Mouse (Mus musculus) heart, postnatal 36 days (tissue): Measurements from ENCODE around the gene Aff4. TPM values are rescaled to one million over a fixed set of nuclear protein-coding genes. Genes with fewer than 3 reads are reported as not detected.
"Not testable (repeated sequence)": the region's sequence is repeated elsewhere in the genome, so short reads cannot be mapped to it uniquely, and the experiment has no call there.

Source experiments
- DNase-seq, 2 experiments: peaks; one replicate each; pipeline ENCODE4 v3.0.0; 2021 to 2022
- intact Hi-C: fragments of 180-260 bp; cut with DNase I; formaldehyde crosslinking; loops from one replicate; pipeline ENCODE4 v1.15.1; 2025
- total RNA-seq, 2 experiments: library from RNA; stranded (reverse); gene quantifications; 2 replicates each; pipeline ENCODE4 v1.2.3; 2021

The Aff4 gene
- total RNA-seq, 2 experiments from 2014 or later, result 81.8 to 88.8 TPM

- intact Hi-C loops, result no loop called here
- DNase-seq, result no peak
Observed at GRCm38 (mm10) chr11:53336182-53336571, 14.5 kb upstream of the Aff4 start.

GRCm38 (mm10) chr11:53336924-53337323 lies 13.7 kb upstream of the Aff4 start:
- intact Hi-C loops, result no loop called here
- no peak for DNase-seq

GRCm38 (mm10) chr11:53337684-53338083 lies 12.9 kb upstream of the Aff4 start:
- DNase-seq, result no peak
- intact Hi-C loops, result no loop called here

- intact Hi-C loops, DNase-seq: not testable (repeated sequence)
Observed at GRCm38 (mm10) chr11:53341019-53341418, 9.6 kb upstream of the Aff4 start.

GRCm38 (mm10) chr11:53342711-53343110 lies 7.9 kb upstream of the Aff4 start:
- intact Hi-C loops, result no loop called here
- no peak for DNase-seq

- DNase-seq, result no peak
- intact Hi-C loops, result no loop called here
Observed at GRCm38 (mm10) chr11:53345328-53345727, 5.3 kb upstream of the Aff4 start.

GRCm38 (mm10) chr11:53345738-53346137 lies 4.9 kb upstream of the Aff4 start:
- intact Hi-C loops, result no loop called here
- no peak for DNase-seq

GRCm38 (mm10) chr11:53351224-53351942 lies 750 bp downstream of the Aff4 start:
- intact Hi-C loops, result loop anchor here (2.0 kb wide), 1 partner anchor 27 kb away; the partner anchor contains the start of gene Zcchc10
- DNase-seq, result peak; percentile 56 to 63

GRCm38 (mm10) chr11:53351943-53352590 lies 1.4 kb downstream of the Aff4 start:
- intact Hi-C loops, result loop anchor here (2.0 kb wide), 1 partner anchor 27 kb away; the partner anchor contains the start of gene Zcchc10
- no peak for DNase-seq

GRCm38 (mm10) chr11:53358504-53359155 lies 8.0 kb downstream of the Aff4 start:
- intact Hi-C loops, result no loop called here

GRCm38 (mm10) chr11:53367032-53367431 lies 16.4 kb downstream of the Aff4 start:
- DNase-seq, result no peak
- intact Hi-C loops, result loop anchor here (5.0 kb wide), 1 partner anchor 85 kb away; no protein-coding TSS in a partner anchor

More at GRCm38 (mm10) chr11:53358504-53359155, 8.0 kb downstream of the Aff4 start:
- no peak for DNase-seq

GRCm38 (mm10) chr11:53378918-53379317 lies 28.3 kb downstream of the Aff4 start:
- peak; percentile 12 to 13 for DNase-seq
- intact Hi-C loops, result no loop called here

- intact Hi-C loops, result no loop called here
- DNase-seq, result no peak
Observed at GRCm38 (mm10) chr11:53383758-53384428, 33.3 kb downstream of the Aff4 start.

- intact Hi-C loops, result no loop called here
- no peak for DNase-seq
Observed at GRCm38 (mm10) chr11:53393856-53394255, 43.2 kb downstream of the Aff4 start.

GRCm38 (mm10) chr11:53403638-53404037 lies 53.0 kb downstream of the Aff4 start:
- DNase-seq, result no peak
- intact Hi-C loops, result no loop called here

- intact Hi-C loops, result loop anchor here (5.0 kb wide), 1 partner anchor 56 kb away; no protein-coding TSS in a partner anchor
- no peak for DNase-seq
Observed at GRCm38 (mm10) chr11:53411738-53412137, 61.1 kb downstream of the Aff4 start.

GRCm38 (mm10) chr11:53413871-53414270 lies 63.2 kb downstream of the Aff4 start:
- no peak for DNase-seq
- intact Hi-C loops, result loop anchor here (5.0 kb wide), 1 partner anchor 53 kb away; no protein-coding TSS in a partner anchor

- intact Hi-C loops, result no loop called here
- DNase-seq, result no peak
Observed at GRCm38 (mm10) chr11:53418048-53418447, 67.4 kb downstream of the Aff4 start.

GRCm38 (mm10) chr11:53423036-53423435 lies 72.4 kb downstream of the Aff4 start, which contains the start of gene Leap2:
Gene Leap2 (minus strand): TSS chr11:53423170.
- DNase-seq, result no peak
- intact Hi-C loops, result no loop called here

GRCm38 (mm10) chr11:53424826-53425225 lies 74.2 kb downstream of the Aff4 start:
- intact Hi-C loops, result no loop called here

GRCm38 (mm10) chr11:53425251-53425650 lies 74.6 kb downstream of the Aff4 start:
- intact Hi-C loops, result no loop called here
- DNase-seq, result no peak

More at GRCm38 (mm10) chr11:53424826-53425225, 74.2 kb downstream of the Aff4 start:
- no peak for DNase-seq
